ENCODE assay signal across 8 mouse cellular contexts in the genomic region with DNA sequence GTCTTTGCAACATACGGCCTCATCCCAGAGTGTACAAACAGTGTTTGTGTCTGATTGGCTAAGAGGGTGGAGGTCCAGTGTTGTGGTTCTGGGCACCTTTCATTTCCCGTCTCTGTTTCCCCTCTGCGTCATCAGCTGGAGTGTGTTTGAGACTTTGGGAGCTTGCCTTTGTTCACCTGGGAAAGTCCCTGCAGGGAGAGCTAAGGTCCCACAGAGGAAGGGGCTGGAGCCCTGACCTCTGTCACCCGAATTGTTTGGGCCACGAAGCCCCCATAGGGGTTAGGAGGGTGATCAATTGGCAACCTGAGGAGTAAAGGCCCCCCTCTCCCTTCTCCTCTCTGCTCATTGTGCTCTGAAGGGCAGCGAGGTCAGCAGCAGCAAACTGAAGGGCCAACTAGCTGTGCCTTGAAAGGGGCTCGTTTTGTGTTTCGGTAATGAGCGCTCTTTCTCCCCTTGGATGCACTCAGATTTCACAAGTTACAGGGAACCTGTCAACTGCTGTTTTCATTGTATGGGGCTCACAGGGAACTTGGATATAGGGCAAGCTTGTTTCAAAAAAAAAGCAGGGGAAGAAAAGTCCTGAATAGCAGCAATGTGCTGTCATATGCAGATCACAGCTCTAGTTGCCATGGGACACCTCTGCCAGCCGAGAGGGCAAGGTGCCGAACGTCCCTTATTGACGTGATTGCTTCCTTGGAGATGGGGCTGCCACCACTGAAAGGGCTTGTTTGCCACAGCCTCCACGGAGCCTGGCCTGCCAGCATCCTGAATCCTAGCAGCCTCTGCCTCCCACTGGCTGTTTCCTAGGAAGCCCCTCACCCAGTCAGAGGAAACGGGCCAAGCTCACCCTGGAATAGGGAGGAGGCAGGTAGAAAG.
DNase-seq lines count a peak whose midpoint lies in the region; ATAC-seq and TF ChIP-seq lines count a peak whose summit lies in the region.

No protein-coding gene starts in this region.

- peak; percentile 85 for ATAC-seq in hindbrain, embryonic 14.5 days (ENCODE audit: low FRiP score)
- ATAC-seq in megakaryocyte, adult 5-6 weeks (ENCODE audit: poor library complexity, severe bottlenecking), result peak; percentile 30; the same call in 1 of the 2 replicates
- no peak for ATAC-seq in stomach, embryonic 16.5 days (ENCODE audit: insufficient read depth, low FRiP score)
- ATAC-seq in liver, postnatal 0 days, result no peak

- no peak overlapping the region for H3K4me3 ChIP-seq in hindbrain, embryonic 14.5 days (replicated peaks; ENCODE audit: low read length)
- H3K4me3 ChIP-seq in stomach, embryonic 16.5 days (replicated peaks; ENCODE audit: low read length), result no peak overlapping the region
- no peak overlapping the region for H3K4me3 ChIP-seq in liver, postnatal 0 days (ENCODE audit: low read depth, low read length)

- no peak for TF ChIP-seq EP300 in liver, postnatal 0 days (IDR thresholded peaks at IDR 0.05; ENCODE audit: low read depth)

- no peaks in the 10 kb centered on the region for H3K36me3 ChIP-seq in hindbrain, embryonic 14.5 days (replicated peaks; ENCODE audit: control insufficient read depth, insufficient read depth)
- H3K36me3 ChIP-seq in stomach, embryonic 16.5 days (ENCODE audit: control insufficient read depth, insufficient read depth, low read length), result no peaks in the 10 kb centered on the region
- no peaks in the 10 kb centered on the region for H3K36me3 ChIP-seq in liver, postnatal 0 days (replicated peaks; ENCODE audit: insufficient read depth, low read length)

- H3K4me2 ChIP-seq in hindbrain, embryonic 14.5 days (replicated peaks), result no peak overlapping the region
- H3K4me2 ChIP-seq in stomach, embryonic 16.5 days (ENCODE audit: low read depth, low read length), result no peak overlapping the region
- no peak overlapping the region for H3K4me2 ChIP-seq in liver, postnatal 0 days (ENCODE audit: low read depth, low read length)

- DNase-seq in cerebellum, adult 9-10 months, result peak; percentile 41
- peak; percentile 79 for DNase-seq in embryo, embryonic 11 days
- DNase-seq in hindbrain, embryonic 14.5 days (ENCODE audit: low spot score), result peak; percentile 65
- DNase-seq in liver, postnatal 0 days, result no peak
- DNase-seq in kidney, adult 8-10 months, result no peak
- DNase-seq in adrenal gland, postnatal 14 days, result no peak

- peaks cover 3% of the 10 kb centered on the region; the same call in 1 of the 2 replicates for H3K4me1 ChIP-seq in hindbrain, embryonic 14.5 days (replicated peaks; ENCODE audit: control insufficient read depth, insufficient read depth, low read length)
- H3K4me1 ChIP-seq in stomach, embryonic 16.5 days (ENCODE audit: control insufficient read depth, insufficient read depth, low read length), result peaks cover 26% of the 10 kb centered on the region
- H3K4me1 ChIP-seq in liver, postnatal 0 days (ENCODE audit: insufficient read depth), result peaks cover 18% of the 10 kb centered on the region

- H3K27ac ChIP-seq in hindbrain, embryonic 14.5 days, result peak overlapping the region; percentile 59
- H3K27ac ChIP-seq in stomach, embryonic 16.5 days (ENCODE audit: low read length), result no peak overlapping the region
- H3K27ac ChIP-seq in liver, postnatal 0 days (ENCODE audit: low read depth), result no peak overlapping the region

- H3K9me3 ChIP-seq in hindbrain, embryonic 14.5 days (ENCODE audit: control insufficient read depth, low read length), result no peaks in the 10 kb centered on the region
- H3K9me3 ChIP-seq in stomach, embryonic 16.5 days (replicated peaks; ENCODE audit: control insufficient read depth, low read length), result no peaks in the 10 kb centered on the region
- no peaks in the 10 kb centered on the region for H3K9me3 ChIP-seq in liver, postnatal 0 days (ENCODE audit: low read length)

- H3K27me3 ChIP-seq in hindbrain, embryonic 14.5 days (ENCODE audit: control insufficient read depth, insufficient read depth, low read length), result no peaks in the 10 kb centered on the region
- no peaks in the 10 kb centered on the region for H3K27me3 ChIP-seq in stomach, embryonic 16.5 days (ENCODE audit: control insufficient read depth, insufficient read depth, low read length)
- H3K27me3 ChIP-seq in liver, postnatal 0 days (ENCODE audit: insufficient read depth, low read length), result no peaks in the 10 kb centered on the region

- no peak for TF ChIP-seq CTCF in liver, postnatal 0 days (IDR thresholded peaks at IDR 0.05; ENCODE audit: low read depth)

- 6% methylated on average over 15 of the region's 15 CpGs for WGBS in hindbrain, embryonic 14.5 days
- 53% methylated on average over 15 of the region's 15 CpGs for WGBS in stomach, embryonic 16.5 days
- WGBS in liver, postnatal 0 days (ENCODE audit: insufficient replicate concordance), result 64% methylated on average over 15 of the region's 15 CpGs

- no peak overlapping the region for H3K9ac ChIP-seq in hindbrain, embryonic 14.5 days
- H3K9ac ChIP-seq in stomach, embryonic 16.5 days (ENCODE audit: low read length), result 0 out of 2 replicates have a peak overlapping the region, but pooled peaks have one; percentile 44
- no peak overlapping the region for H3K9ac ChIP-seq in liver, postnatal 0 days (replicated peaks)

Comparison
In these comparisons a context has a peak if more than half of its experiments do, and no peak if none do; other contexts are left out.
1. DNase-seq: peak in cerebellum, adult 9-10 months (single experiment), embryo, embryonic 11 days (single experiment) and hindbrain, embryonic 14.5 days (single experiment); none in liver, postnatal 0 days (single experiment), kidney, adult 8-10 months (0 of 2) and adrenal gland, postnatal 14 days (single experiment).
2. ATAC-seq: peak in hindbrain, embryonic 14.5 days (single experiment) and megakaryocyte, adult 5-6 weeks (single experiment); none in stomach, embryonic 16.5 days (single experiment) and liver, postnatal 0 days (single experiment).